Mouse (Mus musculus) thymus, postnatal 0 days (tissue): ENCODE results near the gene Atrnl1. TPM values are rescaled to one million over a fixed set of nuclear protein-coding genes. Genes with fewer than 3 reads are reported as not detected.
"Not testable (repeated sequence)": the region's sequence is repeated elsewhere in the genome, so short reads cannot be mapped to it uniquely, and the experiment has no call there.

Source experiments
- DNase-seq: peaks from one replicate; pipeline ENCODE4 v3.0.0-alpha.2; 2015; ENCODE audit warnings: low spot score
- polyA plus RNA-seq: library from polyadenylated mRNA; unstranded; fragments of >200 nt; fragmentation: Nextera tagmentation; extraction: Ambion mirVana; gene quantifications from 2 replicates; pipeline ENCODE4 v1.2.1, GENCODE M21; 2015

Atrnl1 gene
- polyA plus RNA-seq, 1 experiment from 2014 or later, result 3.0 TPM

DNA sequence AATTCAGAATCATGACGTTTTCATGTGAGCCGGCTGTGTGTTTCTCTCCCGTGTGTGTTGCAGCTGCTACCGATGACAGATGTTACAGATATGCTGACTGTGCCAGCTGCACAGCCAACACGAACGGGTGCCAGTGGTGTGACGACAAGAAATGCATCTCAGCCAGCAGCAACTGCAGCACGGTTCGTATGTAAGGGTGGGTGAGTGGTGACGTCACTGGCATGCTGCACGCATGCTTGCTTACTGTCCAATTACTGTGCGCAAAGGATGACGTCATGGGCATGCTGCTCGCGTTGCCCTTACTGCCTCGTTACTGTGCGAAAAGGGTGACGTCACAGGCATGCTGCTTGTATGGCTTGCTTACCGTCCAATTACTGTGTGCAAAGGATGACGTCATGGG lies 75.8 kb downstream of the Atrnl1 start:
- DNase-seq, result no peak

DNA sequence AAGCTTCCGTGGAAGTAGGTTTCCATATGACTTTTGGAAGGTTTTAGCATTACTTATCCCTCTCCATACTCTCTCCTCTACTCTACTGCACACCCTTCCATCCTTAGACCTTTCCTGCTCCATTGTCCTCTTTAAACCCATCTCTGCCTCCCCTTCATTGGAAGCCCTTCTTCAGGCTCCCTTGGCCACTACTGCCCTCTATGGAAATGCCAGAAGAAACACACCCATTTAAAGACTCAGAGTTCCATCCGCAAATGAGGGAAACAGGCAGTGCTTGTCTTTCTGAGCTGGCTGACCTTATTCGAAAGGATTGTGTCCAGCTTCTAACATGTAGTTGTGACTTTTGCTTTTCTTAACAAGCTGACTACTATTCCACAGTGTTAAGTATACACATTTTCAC lies 81.7 kb downstream of the Atrnl1 start:
- DNase-seq, result no peak

GRCm38 (mm10) chr19:57696781-57697180 lies 85.9 kb downstream of the Atrnl1 start:
- DNase-seq, result not testable (repeated sequence)

DNA sequence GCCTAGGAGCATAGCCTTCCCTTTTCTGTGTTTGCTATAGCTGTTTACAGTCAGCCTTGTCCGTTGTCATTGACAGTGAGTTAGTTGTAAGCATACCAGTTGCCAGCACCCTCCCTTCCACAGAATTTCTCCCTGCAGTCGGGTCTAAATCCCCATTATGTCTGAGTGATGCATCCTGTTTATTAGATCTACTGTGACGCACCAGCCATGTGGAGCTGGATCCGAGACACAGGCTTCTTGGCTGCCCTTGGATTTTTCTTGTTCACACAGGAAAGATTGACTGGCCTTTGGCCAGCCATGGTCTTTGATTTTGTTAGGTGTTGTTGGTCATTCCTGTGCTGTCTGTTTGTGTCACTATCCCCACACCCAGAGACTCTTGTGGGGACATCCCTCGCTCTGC lies 102.3 kb downstream of the Atrnl1 start:
- DNase-seq, result no peak

DNA sequence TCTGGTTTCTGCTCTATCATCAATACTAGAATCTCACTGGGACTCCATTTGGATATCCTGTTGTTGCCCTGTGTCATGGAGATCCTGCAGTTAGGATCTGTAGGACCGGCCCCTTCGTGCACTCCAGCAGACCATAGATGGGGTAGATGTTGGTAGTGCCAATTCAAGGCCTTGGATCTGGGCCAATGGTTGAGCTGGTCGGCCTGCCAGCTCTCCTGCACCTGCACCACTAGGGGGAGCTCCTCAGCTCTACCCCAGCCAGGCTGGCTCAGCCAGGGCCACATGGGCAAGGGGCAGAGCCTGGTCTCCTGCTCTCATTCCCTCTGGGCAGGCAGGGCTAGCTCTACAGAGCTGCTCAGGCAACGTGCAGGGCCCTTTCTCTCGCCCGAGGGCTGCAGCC lies 114.1 kb downstream of the Atrnl1 start:
- DNase-seq, result peak; percentile 56

DNA sequence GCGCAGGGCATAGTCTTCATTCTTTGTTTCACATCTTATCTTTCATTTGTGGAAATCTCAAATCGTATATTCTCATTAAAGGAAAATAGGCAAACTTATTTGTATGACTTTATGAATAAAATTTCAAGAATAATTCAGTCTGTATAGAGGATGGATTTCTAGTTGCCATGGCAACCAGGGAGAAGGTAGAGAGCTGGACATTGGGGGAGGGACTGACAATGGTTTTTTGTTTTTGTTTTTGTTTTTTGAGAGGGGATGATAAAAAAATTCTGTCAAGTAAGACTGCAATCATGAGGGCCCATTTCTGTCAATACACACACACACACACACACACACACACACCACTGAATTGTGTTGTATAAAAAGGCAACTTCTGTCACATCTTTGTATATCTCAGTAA lies 114.5 kb downstream of the Atrnl1 start:
- DNase-seq, result no peak

DNA sequence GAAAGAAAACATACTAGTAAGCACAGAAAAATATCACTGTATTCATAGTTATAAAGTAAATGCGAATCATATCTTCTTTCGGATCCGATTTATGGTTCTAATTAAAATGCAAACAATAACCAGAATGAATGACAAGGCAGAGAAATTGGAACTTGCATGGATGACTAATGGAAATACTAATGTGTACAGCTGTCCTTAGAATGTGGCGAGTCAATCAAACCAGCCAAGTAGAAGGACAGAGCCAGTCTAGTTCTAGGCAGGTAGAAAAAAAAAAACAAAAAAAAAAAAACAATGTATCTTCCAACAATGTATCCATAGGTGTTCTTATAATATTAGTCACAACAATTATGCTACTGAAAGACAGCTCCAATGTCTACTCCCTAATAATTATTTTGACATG lies 116.2 kb downstream of the Atrnl1 start:
- no peak for DNase-seq

DNA sequence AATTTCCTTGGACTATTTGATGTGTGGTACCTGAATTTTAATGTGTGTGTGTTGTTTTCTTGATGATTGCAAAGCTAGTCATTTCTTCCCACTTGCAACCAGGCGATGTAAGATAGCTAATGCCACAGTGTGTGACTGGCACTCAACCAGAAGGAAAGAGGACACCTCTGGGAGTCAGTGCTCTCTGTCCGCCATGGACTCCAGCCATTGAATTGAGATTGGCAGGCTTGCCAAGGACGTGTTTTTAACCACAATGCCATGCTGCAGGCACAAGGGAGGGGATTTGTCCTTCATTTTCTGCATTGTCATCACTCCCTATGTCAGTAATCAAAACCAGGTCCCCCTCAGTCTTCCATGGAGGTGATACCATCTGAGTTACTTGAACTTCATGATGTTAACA lies 126.6 kb downstream of the Atrnl1 start:
- no peak for DNase-seq

DNA sequence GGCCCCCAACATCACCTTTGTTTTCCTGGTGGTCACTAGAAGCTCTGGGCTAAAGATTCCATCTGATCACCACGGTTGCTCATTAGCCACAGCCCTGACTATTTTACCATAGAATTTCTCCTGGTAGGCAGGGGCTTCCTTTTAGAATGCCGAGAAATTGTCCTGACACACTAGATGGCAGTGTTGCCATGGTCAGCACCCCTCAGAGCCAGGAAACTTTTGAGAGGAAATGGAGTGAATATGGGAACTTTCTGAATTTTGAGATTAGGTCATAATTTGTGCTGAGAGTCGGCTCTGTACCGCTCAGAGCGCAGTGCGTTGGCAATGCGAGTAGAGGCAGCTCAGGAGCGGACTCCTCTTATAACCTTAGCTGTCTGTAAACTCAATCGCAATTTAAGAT lies 134.7 kb downstream of the Atrnl1 start:
- DNase-seq, result no peak

GRCm38 (mm10) chr19:57746553-57746952 lies 135.7 kb downstream of the Atrnl1 start:
- no peak for DNase-seq

DNA sequence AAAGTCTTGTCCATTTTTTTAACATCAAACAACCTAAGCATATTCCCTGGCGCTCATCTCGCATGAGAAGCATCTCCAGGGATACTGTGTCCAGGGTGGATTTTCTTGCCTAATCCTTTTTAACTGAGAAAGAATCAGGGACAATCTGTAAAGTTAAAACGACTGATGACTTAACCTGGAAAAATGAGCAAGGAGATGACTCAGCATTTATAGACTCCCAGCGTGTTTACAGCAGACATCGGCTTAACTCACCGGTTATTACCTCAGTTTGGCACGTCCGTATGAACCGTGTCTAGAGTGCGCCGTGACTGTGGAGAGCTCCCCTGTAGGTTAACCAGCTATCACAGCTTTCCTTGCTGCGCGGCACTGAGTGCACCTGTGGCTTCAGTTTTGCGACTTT lies 141.4 kb downstream of the Atrnl1 start:
- DNase-seq, result no peak

DNA sequence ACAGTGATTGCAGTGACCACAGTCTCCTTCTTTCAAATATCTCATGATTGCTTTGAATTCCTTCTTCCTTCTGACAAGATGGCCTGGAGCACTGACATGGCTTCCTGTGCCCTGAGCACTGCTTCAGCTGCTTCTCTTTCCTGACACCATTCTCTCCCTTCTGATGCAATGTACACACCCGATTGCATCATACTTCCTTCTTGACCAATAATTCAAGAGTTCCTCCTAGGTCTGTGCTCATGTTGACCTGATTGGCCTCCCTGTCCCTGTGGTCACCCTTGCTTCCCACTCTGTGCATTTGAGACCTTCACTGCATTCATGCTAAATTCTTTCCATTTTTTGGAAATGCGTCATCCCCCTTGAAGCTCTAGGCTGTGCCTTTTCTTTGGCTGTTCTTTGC lies 151.7 kb downstream of the Atrnl1 start:
- DNase-seq, result no peak

DNA sequence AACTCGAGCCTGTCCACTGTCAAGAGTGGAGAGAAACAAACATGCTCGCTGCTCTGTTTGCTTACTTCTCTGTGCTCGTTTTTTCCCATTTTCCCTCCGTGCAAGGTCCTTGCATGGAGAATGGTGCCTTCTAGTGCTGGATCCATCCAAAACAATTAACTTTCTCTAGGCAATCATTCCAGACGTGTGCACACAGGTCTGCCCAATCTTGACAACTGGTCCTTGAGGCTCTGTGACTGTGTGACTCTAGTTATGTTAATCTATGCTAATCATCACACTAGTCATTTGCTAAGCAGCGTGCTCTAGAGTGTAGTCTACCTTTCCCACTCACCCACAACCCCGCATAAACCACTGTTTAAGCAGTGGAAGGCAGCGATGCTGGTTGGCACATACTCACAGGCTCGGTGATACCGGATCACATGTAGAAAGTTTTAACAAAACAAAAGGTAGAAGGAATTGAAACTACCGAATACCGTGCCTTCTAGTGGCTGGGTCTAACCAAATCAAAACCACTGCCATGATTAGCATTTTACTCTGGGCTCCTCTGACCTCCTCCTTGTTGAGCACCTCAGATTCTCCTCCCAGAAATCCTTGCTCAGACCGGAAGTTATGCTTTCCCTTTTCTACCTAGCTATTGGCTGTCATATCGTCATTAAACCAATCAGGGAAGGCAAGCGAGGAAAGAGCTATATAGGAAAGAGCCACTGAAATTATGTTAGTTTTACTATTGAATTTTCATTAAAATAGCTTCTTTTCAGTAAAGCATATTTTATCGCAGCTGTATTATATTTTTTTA lies 153.9 kb downstream of the Atrnl1 start:
- no peak for DNase-seq

GRCm38 (mm10) chr19:57767051-57767450 lies 156.2 kb downstream of the Atrnl1 start:
- DNase-seq, result no peak

GRCm38 (mm10) chr19:57768661-57769060 lies 157.8 kb downstream of the Atrnl1 start:
- no peak for DNase-seq

DNA sequence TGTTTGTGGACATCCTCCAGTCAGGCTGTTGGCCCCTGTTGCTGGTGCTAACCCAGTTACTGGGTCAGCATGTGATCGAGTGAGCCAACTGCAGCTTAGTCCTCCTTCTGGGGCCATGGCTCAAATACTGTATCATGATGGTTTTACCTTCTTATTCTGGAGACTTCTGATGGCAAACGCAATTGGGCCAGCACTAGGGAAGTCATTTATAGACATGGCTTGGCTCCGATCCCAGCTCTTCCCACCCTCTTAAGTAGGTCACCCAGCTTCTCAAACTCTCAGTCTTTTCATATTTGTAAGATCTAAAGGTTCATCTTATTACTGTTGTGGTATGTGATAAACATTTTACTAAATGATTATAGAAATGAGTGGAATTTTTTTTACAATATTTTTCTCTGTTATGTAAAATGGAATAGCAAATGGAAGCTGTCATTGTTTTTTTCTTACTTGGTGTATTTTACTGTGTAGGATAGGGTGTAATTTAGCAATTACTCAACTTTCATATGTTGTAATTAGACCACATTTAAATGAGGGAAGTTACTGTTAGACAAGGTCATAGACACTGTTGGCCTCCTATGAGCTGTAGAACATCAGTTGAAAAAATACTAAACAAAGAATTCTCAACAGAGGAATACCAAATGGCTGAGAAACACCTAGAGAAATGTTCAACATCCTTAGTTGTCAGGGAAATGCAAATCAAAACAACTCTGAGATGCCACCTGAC lies 171.7 kb downstream of the Atrnl1 start:
- DNase-seq, result no peak

GRCm38 (mm10) chr19:57786699-57787098 lies 175.9 kb downstream of the Atrnl1 start:
- DNase-seq, result no peak

- DNase-seq, result no peak
Measured at GRCm38 (mm10) chr19:57802207-57802606, 191.4 kb downstream of the Atrnl1 start.

- DNase-seq, result no peak
Measured at GRCm38 (mm10) chr19:57802771-57803482, 192.1 kb downstream of the Atrnl1 start.

DNA sequence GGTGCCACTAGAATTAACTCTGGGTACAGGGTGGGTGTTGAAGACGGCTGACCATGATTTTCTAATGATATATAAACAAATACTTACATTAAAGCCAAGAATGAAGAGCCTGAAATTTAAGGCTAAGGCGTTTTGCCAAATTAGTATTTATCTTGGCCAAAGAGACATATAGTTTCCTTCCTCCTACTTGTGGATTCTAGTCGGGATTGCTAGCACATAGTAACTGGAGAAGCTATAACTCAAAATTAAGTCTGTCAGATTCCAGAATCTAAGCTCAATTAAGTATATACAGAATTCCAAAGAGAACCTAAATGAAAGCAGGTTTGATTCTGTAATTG lies 192.6 kb downstream of the Atrnl1 start:
- no peak for DNase-seq

DNA sequence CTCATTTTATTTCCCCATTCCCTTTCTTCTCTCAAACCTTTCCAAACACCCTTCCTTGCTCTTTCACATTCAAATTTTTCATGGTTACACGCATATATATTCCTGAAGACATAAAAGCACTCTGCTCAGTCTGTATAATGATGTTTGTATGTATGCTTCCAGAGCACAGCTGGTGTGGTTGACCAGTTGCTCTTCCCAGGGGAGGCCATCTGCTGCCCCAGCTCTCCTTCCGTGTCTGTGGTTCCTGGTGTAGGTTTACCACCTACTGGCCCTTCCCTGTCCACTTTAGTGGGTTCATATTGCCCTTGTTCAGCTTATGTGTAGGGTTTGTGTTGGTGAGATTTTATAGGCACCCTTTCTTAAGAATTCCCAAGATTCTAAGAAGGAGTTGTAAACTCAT lies 197.5 kb downstream of the Atrnl1 start:
- no peak for DNase-seq

- DNase-seq, result no peak
Measured at GRCm38 (mm10) chr19:57814291-57814690, 203.5 kb downstream of the Atrnl1 start.
